Mouse (Mus musculus) left cerebral cortex, postnatal 10 days (tissue): ENCODE measurements around the gene Cand1. TPM values are rescaled to one million over a fixed set of nuclear protein-coding genes. Genes with fewer than 3 reads are reported as not detected.

Experiments used
- DNase-seq, 2 experiments: peaks; one replicate each; pipeline ENCODE4 v3.0.0; 2021 to 2022; ENCODE audit warnings: low spot score in 2 of 2, mixed read lengths in 1 of 2; ENCODE audit errors: extremely low spot score in 1 of 2
- intact Hi-C: fragments of 180-260 bp; cut with DNase I; formaldehyde crosslinking; loops from one replicate; pipeline ENCODE4 v1.15.1; 2025
- total RNA-seq, 2 experiments: library from RNA; stranded (reverse); gene quantifications; 2 replicates each; pipeline ENCODE4 v1.2.3; 2021

Gene Cand1
- total RNA-seq, 2 experiments from 2014 or later, result 137 to 148 TPM

GRCm38 (mm10) chr10:119219415-119219814 lies 20.4 kb downstream of the Cand1 start:
- DNase-seq, result no peak

GRCm38 (mm10) chr10:119218274-119219080 lies 21.4 kb downstream of the Cand1 start:
- intact Hi-C loops, result no loop called here
- DNase-seq, result no peak

More at GRCm38 (mm10) chr10:119219415-119219814, 20.4 kb downstream of the Cand1 start:
- intact Hi-C loops, result no loop called here

GRCm38 (mm10) chr10:119212443-119212842 lies 27.4 kb downstream of the Cand1 start:
- intact Hi-C loops, result no loop called here
- no peak for DNase-seq

GRCm38 (mm10) chr10:119211251-119211650 lies 28.6 kb downstream of the Cand1 start:
- DNase-seq, result no peak
- intact Hi-C loops, result no loop called here

DNA sequence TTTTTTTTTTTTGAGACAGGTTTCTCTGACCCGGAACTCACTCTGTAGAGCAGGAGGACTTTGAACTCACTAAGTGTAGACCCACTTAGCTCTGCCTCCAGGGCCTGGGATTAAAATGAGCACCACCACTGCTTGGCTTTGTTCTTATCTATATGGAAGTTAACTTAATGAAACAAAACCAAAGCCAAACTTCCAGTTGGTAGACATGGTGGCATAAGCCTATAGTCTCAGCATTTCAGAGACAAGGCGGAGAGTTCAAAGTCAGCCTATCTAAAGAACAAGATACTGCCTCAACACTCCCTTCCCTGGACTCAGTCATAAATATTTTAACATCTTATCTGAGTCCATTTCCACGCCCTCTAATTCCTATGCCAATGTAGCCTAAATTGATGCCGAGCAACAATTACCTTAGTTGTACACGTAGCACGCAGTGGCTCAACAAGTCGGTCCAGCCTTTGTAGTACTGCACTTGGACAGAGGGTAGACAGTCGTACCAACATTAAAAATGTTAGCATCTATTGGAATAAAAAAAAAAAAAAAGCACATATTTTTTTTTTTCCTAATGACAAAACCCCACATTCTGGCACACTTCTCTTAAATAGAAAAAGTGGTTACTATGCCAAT lies 33.4 kb downstream of the Cand1 start:
- DNase-seq, result no peak
- intact Hi-C loops, result no loop called here

DNA sequence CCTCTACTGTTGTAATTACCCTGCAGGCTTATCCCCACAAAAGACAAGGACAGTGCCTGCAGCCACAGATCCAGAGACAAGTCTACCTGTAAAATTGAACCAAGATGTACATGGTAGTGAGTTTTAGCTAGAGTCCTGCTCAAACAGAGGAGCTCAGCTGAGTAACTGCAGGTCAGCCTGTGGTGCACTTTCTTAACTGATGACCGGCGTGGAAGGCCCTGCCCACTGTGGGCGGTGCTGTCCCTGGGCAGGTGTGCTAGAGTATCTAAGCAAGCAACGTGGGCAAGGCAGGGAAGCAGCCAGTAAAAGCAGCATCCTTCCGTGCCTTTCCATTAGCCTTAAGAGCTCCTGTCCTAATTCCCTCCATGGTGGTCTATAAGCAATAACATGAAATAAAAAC lies 34.6 kb downstream of the Cand1 start:
- intact Hi-C loops, result no loop called here

DNA sequence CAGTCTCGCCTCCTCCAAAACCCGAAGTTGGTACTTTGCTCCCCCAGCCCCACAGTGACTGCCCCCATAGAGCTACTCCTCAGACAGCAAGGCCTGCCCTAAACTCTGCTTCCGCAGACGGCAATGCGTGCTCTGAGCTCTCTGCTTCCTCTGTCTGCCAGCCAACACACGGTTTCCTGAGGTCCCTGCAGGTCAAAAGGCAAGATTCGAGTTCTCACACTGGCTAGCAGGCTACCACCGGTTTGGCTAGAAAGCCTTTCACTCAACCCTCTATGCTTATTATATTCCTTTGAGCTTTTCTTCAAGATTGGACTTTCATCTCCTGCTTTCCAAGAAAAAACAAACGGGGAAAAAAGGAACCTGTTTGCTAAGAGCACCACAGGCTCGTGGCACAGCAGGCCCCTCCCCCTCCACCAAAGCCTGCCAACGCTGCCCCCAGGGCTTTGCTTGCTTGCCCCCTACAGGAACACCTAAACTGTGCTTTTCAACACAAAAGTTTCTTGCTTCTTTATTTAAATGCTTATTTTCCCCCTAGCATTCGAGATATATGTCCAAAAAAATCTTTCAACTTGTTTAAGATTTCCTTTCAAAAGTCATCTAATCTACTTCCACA lies 35.4 kb downstream of the Cand1 start:
- intact Hi-C loops, result no loop called here
- peak in 1 of 2 experiments; percentile 36 for DNase-seq

More for the DNA sequence above, 34.6 kb downstream of the Cand1 start:
- DNase-seq, result no peak

DNA sequence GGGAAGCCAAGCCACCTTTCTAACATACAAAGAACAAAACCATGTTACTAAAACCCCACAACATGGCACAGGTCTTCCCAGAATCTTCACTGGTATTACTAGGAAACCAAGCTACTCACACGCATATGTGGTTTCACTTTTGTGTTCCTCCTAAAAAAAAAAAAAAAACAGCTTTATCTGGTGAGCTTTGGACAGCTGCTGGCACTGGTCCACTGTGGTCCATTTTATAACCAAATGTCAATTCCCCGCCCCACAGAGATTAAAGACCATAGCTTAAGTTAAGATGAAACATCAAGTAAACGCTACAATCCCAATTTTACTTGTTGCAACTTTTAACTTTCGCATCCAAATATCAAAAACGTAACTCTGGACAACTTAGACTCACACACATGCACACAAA lies 40.0 kb downstream of the Cand1 start:
- intact Hi-C loops, result no loop called here
- DNase-seq, result no peak

DNA sequence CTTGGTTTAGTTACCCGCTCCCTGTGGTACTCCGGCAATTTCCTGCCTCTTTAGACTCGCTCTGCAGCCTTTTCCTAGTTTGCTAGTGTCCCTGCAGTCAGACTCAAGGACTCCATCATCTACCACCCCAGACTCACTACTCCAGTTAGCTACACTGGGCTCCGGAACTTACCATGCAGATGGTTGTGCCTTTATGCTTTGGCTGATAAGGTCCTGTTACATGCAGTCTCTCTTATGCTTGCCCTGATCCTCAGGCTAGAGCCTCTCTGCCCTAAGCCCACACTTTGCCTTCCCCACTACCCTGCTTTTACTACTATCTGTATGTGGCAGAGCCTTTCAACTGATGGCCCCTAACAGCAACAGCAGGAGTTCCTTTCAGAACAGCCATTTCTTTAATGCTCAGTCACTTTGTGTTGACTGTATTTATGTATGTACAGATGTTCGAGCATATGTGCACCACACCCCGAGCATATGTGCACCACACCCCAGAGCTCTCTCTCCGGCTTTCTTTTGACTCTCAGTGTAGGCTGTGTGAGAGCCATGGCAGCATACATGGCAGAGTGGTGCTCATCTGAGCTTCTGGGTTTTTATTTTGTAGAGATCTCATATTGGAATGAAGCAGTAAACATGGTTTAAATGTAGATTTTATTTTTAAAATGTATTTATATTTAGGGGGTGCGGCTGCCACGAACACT lies 41.5 kb downstream of the Cand1 start:
- intact Hi-C loops, result no loop called here

DNA sequence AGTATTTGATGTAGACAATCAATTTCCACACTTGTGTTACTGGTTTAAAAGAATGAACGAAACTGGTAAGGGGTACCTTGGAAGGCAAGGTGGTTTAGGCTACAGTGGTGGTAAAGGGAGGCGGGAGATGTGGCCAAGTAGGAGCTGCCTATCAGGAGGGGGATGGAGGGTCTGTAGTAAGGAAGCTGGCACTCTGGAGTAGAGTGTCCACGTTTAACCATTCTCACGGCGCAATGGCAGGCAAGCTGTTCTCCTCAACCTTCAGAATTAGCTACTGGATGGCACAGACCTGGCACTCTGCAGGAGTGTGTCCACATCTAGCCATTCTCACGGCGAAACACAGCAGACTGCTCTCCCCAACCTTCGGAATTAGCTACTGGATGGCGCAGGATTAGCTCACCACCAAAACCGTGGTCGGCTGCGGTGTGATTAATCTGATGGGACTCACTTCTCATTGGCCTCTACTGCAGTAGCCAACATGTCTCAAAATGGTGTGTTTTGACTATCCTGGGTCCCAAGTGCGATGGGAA lies 42.2 kb downstream of the Cand1 start:
- intact Hi-C loops, result no loop called here

More for the DNA sequence above, 41.5 kb downstream of the Cand1 start:
- no peak for DNase-seq

GRCm38 (mm10) chr10:119192598-119193372 lies 47.1 kb downstream of the Cand1 start:
- no peak for DNase-seq
- intact Hi-C loops, result no loop called here

More for the DNA sequence above, 42.2 kb downstream of the Cand1 start:
- no peak for DNase-seq

DNA sequence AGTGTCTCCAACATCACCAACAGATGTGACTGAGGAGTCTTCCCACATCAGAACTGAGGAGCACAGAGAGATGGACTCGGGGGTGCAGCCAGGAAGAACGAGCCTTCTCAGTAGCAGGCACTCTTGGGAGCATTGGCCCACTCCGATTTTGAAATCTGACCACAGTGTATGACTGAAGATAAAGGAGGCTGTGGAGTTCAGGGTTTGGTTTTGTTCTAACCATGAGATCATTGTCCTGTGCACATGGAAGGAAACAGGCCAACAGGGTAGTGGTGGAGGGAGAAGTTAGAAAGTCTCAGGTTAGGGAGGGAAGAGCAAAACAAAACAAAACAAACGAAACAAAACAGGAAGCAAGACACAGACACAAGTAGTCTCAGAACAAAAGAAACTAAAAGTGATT lies 52.1 kb downstream of the Cand1 start:
- intact Hi-C loops, result no loop called here
- no peak for DNase-seq

DNA sequence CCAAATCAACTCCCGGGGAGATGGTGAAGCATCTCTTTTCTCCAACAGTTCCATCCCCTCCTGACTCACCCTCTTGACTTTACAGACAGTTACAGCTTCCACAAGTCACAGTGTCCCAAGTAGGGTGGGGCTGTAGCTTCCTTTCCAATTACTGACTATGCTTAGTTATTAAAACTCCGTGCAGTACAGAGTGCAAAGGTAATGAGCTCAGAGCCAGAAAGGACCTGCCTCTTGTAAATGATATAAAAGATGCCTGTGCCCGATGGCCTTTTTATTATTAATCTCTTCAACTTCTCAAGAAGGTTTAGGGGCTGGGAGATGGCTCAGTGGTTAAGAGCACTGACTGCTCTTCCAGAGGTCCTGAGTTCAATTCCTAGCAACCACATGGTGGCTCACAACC lies 70.2 kb downstream of the Cand1 start:
- intact Hi-C loops, result no loop called here
- no peak for DNase-seq

DNA sequence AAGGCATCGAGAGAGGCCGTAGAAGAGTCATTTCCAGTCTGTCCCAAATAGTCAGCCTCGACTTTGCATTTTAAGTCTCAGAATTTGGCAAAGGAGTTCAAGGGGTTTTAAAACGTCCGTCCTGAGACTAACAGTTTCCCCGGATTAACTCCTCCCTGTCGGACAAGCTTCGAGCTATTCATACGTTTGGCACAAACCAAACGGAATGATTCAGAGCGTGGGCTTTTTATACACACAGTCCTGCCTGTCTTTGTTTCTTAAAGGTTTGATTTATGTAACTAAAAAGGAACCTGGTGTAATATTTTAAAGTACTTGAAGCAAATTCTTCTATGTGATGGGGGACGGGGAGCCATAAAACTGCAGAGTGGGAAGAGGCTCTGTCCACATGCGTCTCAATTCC lies 70.6 kb downstream of the Cand1 start:
- intact Hi-C loops, result no loop called here
- no peak for DNase-seq

DNA sequence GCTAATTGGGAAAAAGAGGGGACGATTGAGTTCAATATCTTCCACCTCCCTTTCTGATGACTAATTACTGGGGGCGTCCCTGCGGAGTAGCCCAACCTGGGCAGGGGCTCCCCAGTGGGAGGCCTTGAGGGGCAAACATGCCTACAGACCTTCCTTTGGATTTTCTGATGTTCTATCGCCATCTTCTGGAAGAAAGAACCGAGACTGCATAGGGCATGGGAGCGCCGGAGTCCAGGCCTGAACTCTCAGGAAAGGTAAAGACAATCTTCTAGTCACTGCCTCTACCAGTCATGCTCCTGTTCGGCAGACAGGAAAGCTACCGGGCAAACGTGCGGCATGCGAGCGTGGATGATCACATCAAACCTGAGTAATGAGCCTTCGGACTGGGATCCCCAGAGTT lies 71.1 kb downstream of the Cand1 start:
- no peak for DNase-seq
- intact Hi-C loops, result no loop called here

- no peak for DNase-seq
- intact Hi-C loops, result no loop called here
Observed at GRCm38 (mm10) chr10:119167858-119168257, 72.0 kb downstream of the Cand1 start.

DNA sequence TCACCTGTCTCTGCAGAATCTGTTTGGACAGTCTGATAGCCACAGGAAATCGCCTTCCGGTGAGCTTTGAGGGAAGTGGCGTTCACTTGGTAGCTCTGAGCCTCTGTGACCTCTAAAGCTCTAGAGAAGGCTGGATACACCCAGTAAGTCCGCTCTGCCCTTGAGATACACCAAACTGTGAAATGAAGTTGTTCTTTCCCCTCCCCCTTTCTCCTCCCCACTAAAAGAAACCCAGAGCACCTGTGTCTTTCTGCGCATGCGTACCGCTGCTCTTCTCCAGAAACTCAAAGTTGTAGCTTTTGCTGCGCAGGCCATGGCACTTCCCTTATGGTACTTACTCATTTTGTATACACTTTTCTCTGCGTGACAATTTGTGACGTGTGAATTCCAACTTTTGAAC lies 74.8 kb downstream of the Cand1 start:
- intact Hi-C loops, result no loop called here
- no peak for DNase-seq

- DNase-seq, result no peak
- intact Hi-C loops, result no loop called here
Observed at GRCm38 (mm10) chr10:119161820-119162382, 78.0 kb downstream of the Cand1 start.
